Mouse (Mus musculus): Measurements from ENCODE around the gene P2rx3. TPM values are rescaled to one million over a fixed set of nuclear protein-coding genes. Genes with fewer than 3 reads are reported as not detected.

The P2rx3 gene
- total and polyA plus RNA-seq, 3 experiments: 2.2 to 7.1 (median 3.7) TPM

- Histone ChIP-seq H3K9me3 (replicated peaks; ENCODE audit: low read length) (no peaks in the 10 kb centered on the region), H3K9ac (ENCODE audit: insufficient read depth, low read depth) (no peak overlapping the region), H3K4me2 (ENCODE audit: insufficient read depth, low read depth, poor library complexity, severe bottlenecking) (no peak overlapping the region), H3K36me3 (replicated peaks in 1 of 2; ENCODE audit: control insufficient read depth in 1 of 2, insufficient read depth in 1 of 2, low read length in 1 of 2) (peaks cover 0 to 3% of the 10 kb centered on the region in 2 experiments), H3K27ac (ENCODE audit: insufficient read depth, low read depth) (no peak overlapping the region), H3K4me1 (ENCODE audit: control insufficient read depth in 1 of 2, insufficient read depth in 2 of 2) (peaks cover 0 to 28% of the 10 kb centered on the region in 2 experiments; a peak in 2 of 4 replicates), H3K79me2 (replicated peaks; ENCODE audit: control insufficient read depth, extremely low read depth, insufficient read depth, poor library complexity, severe bottlenecking) (no peaks in the 10 kb centered on the region), H3K4me3 (replicated peaks in 1 of 3; ENCODE audit: low read depth in 2 of 3, low read length in 2 of 3, poor library complexity in 1 of 3) (no peak overlapping the region), H3K27me3 (replicated peaks) (no peaks in the 10 kb centered on the region)
- in situ Hi-C loops (cut with MboI; ENCODE audit: low pct_ligation_motif_present, low pct_unique_long_range_greater_than_20kb, low sequenced_read_pairs) (no loop called here), dilution Hi-C loops (cut with MboI; ENCODE audit: extremely low pct_ligation_motif_present, extremely low pct_unique_long_range_greater_than_20kb, low sequenced_read_pairs) (no loop called here)
- peak; percentile 72 for DNase-seq (ENCODE audit: extremely low read depth)
- TF ChIP-seq NRF1 (IDR thresholded peaks at IDR 0.05; ENCODE audit: low read depth, low read length) (no peak), USF2 (conservative IDR thresholded peaks at IDR 0.05; ENCODE audit: low read depth, low read length) (no peak), ZKSCAN1 (IDR thresholded peaks at IDR 0.05; ENCODE audit: borderline replicate concordance, low read depth, low read length) (no peak), RAD21 (IDR thresholded peaks at IDR 0.05; ENCODE audit: low read depth, low read length) (peak; percentile 91), ZC3H11A (IDR thresholded peaks at IDR 0.05; ENCODE audit: low read depth, low read length) (peak; percentile 86), SMC3 (IDR thresholded peaks at IDR 0.05; ENCODE audit: low read depth, low read length) (peak; percentile 98), ZMIZ1 (IDR thresholded peaks at IDR 0.05; ENCODE audit: low read depth, low read length) (no peak), ETS1 (conservative IDR thresholded peaks at IDR 0.05; ENCODE audit: low read depth, low read length) (no peak), MAFK (IDR thresholded peaks at IDR 0.05; ENCODE audit: insufficient replicate concordance, low read length) (no peak), PAX5 (IDR thresholded peaks at IDR 0.05; ENCODE audit: low read length) (no peak), JUN (IDR thresholded peaks at IDR 0.05; ENCODE audit: insufficient read depth, low read depth, low read length) (no peak), POLR2A (IDR thresholded peaks at IDR 0.05; ENCODE audit: low read depth, low read length) (no peak), TCF12 (IDR thresholded peaks at IDR 0.05; ENCODE audit: low read depth, low read length) (no peak), EP300 (IDR thresholded peaks at IDR 0.05; ENCODE audit: low read length) (no peak), MXI1 (IDR thresholded peaks at IDR 0.05; ENCODE audit: low read depth, low read length) (no peak), CTCF (conservative IDR thresholded peaks at IDR 0.05 in 1 of 2, IDR thresholded peaks at IDR 0.05 in 1 of 2; ENCODE audit: low read depth in 2 of 2, low read length in 2 of 2) (peak; percentile 72 to 93), IRF4 (IDR thresholded peaks at IDR 0.05; ENCODE audit: low read depth, low read length) (peak; percentile 60; the same call in 1 of the 2 replicates), E2F4 (IDR thresholded peaks at IDR 0.05; ENCODE audit: insufficient replicate concordance, low read depth, low read length) (0 out of 2 replicates have a peak, but pooled peaks have one; percentile 27), JUND (conservative IDR thresholded peaks at IDR 0.05; ENCODE audit: low read depth, low read length) (no peak), SIN3A (IDR thresholded peaks at IDR 0.05; ENCODE audit: low read length) (no peak)
These were observed 29.5 kb downstream of the P2rx3 start for GRCm38 (mm10) chr2:85007729-85008128.

GRCm38 (mm10) chr2:85006600-85006999 lies 30.7 kb downstream of the P2rx3 start:
- TF ChIP-seq HCFC1 (IDR thresholded peaks at IDR 0.05; ENCODE audit: low read depth, low read length): no peak
- TF ChIP-seq BHLHE40 (IDR thresholded peaks at IDR 0.05; ENCODE audit: low read depth, low read length): no peak
- H3K27me3 ChIP-seq (replicated peaks): no peaks in the 10 kb centered on the region
- H3K36me3 ChIP-seq (replicated peaks in 1 of 2; ENCODE audit: control insufficient read depth in 1 of 2, insufficient read depth in 1 of 2, low read length in 1 of 2): peaks cover 0 to 5% of the 10 kb centered on the region in 2 experiments
- H3K27ac ChIP-seq (ENCODE audit: insufficient read depth, low read depth): no peak overlapping the region
- H3K4me2 ChIP-seq (ENCODE audit: insufficient read depth, low read depth, poor library complexity, severe bottlenecking): no peak overlapping the region
- dilution Hi-C loops (cut with MboI; ENCODE audit: extremely low pct_ligation_motif_present, extremely low pct_unique_long_range_greater_than_20kb, low sequenced_read_pairs) (no loop called here), in situ Hi-C loops (cut with MboI; ENCODE audit: low pct_ligation_motif_present, low pct_unique_long_range_greater_than_20kb, low sequenced_read_pairs) (no loop called here)
- H3K4me1 ChIP-seq (ENCODE audit: control insufficient read depth in 1 of 2, insufficient read depth in 2 of 2): peaks cover 0 to 17% of the 10 kb centered on the region in 2 experiments; a peak in 2 of 4 replicates
- no peak overlapping the region for H3K4me3 ChIP-seq (replicated peaks in 1 of 3; ENCODE audit: low read depth in 2 of 3, low read length in 2 of 3, poor library complexity in 1 of 3)
- no peak overlapping the region for H3K9ac ChIP-seq (ENCODE audit: insufficient read depth, low read depth)
- DNase-seq (ENCODE audit: extremely low read depth): no peak
- no peaks in the 10 kb centered on the region for H3K79me2 ChIP-seq (replicated peaks; ENCODE audit: control insufficient read depth, extremely low read depth, insufficient read depth, poor library complexity, severe bottlenecking)
- no peaks in the 10 kb centered on the region for H3K9me3 ChIP-seq (replicated peaks; ENCODE audit: low read length)
